In genomic region chr13:98015981-98016922, GRCm38 (mm10) we compare ENCODE assay signal across 8 mouse cellular contexts.
DNase-seq lines count a peak whose midpoint lies in the region; ATAC-seq lines count a peak whose summit lies in the region.

No protein-coding gene starts in this region.

- H3K9ac ChIP-seq in forebrain, embryonic 11.5 days (ENCODE audit: low read length), result peak overlapping the region; percentile 58
- peak overlapping the region; percentile 67 for H3K9ac ChIP-seq in kidney, embryonic 16.5 days (replicated peaks; ENCODE audit: low read length)

- no peaks in the 10 kb centered on the region for H3K36me3 ChIP-seq in forebrain, embryonic 11.5 days (ENCODE audit: control insufficient read depth, insufficient read depth, low read length)
- no peaks in the 10 kb centered on the region for H3K36me3 ChIP-seq in kidney, embryonic 16.5 days (ENCODE audit: insufficient read depth, low read length)
- H3K36me3 ChIP-seq in midbrain, embryonic 10.5 days, result no peaks in the 10 kb centered on the region

- H3K27me3 ChIP-seq in forebrain, embryonic 11.5 days (ENCODE audit: control insufficient read depth, insufficient read depth, low read length), result peaks cover 6% of the 10 kb centered on the region; the same call in 1 of the 2 replicates
- no peaks in the 10 kb centered on the region for H3K27me3 ChIP-seq in kidney, embryonic 16.5 days (ENCODE audit: insufficient read depth, low read length)
- peaks cover 39% of the 10 kb centered on the region for H3K27me3 ChIP-seq in midbrain, embryonic 10.5 days (ENCODE audit: low read depth, poor library complexity, severe bottlenecking)

- no peaks in the 10 kb centered on the region for H3K9me3 ChIP-seq in forebrain, embryonic 11.5 days (ENCODE audit: control insufficient read depth, low read length)
- H3K9me3 ChIP-seq in kidney, embryonic 16.5 days (ENCODE audit: low read length), result no peaks in the 10 kb centered on the region
- H3K9me3 ChIP-seq in midbrain, embryonic 10.5 days (replicated peaks), result no peaks in the 10 kb centered on the region

- peak overlapping the region; percentile 87 for H3K4me2 ChIP-seq in forebrain, embryonic 11.5 days (ENCODE audit: low read depth, low read length, severe bottlenecking)
- H3K4me2 ChIP-seq in kidney, embryonic 16.5 days (replicated peaks; ENCODE audit: low read depth, low read length), result peak overlapping the region; percentile 65

- DNase-seq in ovary, adult 18-20 months (ENCODE audit: low spot score), result peak; percentile 32
- no peak for DNase-seq in ovary, postnatal 14 days (ENCODE audit: low spot score)
- DNase-seq in forebrain, embryonic 11.5 days (ENCODE audit: low spot score), result peak; percentile 65
- DNase-seq in midbrain, embryonic 10.5 days (ENCODE audit: low spot score), result peak; percentile 42
- DNase-seq in thymus, postnatal 36 days, result no peak
- no peak for DNase-seq in adrenal gland, postnatal 4 days (ENCODE audit: low spot score in 2 of 2)

- no peak overlapping the region for H3K27ac ChIP-seq in forebrain, embryonic 11.5 days (ENCODE audit: low read depth, low read length)
- H3K27ac ChIP-seq in kidney, embryonic 16.5 days (ENCODE audit: low read length), result peak overlapping the region; percentile 95
- peak overlapping the region; percentile 64 for H3K27ac ChIP-seq in midbrain, embryonic 10.5 days (replicated peaks)

- 10% methylated on average over 33 of the region's 33 CpGs for WGBS in forebrain, embryonic 11.5 days
- 4% methylated on average over 33 of the region's 33 CpGs for WGBS in kidney, embryonic 16.5 days
- 6% methylated on average over 33 of the region's 33 CpGs for WGBS in midbrain, embryonic 10.5 days

- H3K4me1 ChIP-seq in forebrain, embryonic 11.5 days (replicated peaks; ENCODE audit: control insufficient read depth, insufficient read depth, low read length), result peaks cover 2% of the 10 kb centered on the region; the same call in 1 of the 2 replicates
- peaks cover 22% of the 10 kb centered on the region for H3K4me1 ChIP-seq in kidney, embryonic 16.5 days (ENCODE audit: insufficient read depth, low read length)
- H3K4me1 ChIP-seq in midbrain, embryonic 10.5 days, result peaks cover 21% of the 10 kb centered on the region

- peak; percentile 18 for ATAC-seq in forebrain, embryonic 11.5 days (replicated peaks; ENCODE audit: low FRiP score)
- peak; percentile 85 for ATAC-seq in kidney, embryonic 16.5 days (ENCODE audit: low FRiP score, low TSS enrichment)
- ATAC-seq in inflammation-experienced regulatory T-cells, adult 6 months, result no peak

- peak overlapping the region; percentile 38 for H3K4me3 ChIP-seq in forebrain, embryonic 11.5 days (ENCODE audit: low read depth, low read length)
- peak overlapping the region; percentile 51 for H3K4me3 ChIP-seq in kidney, embryonic 16.5 days (ENCODE audit: low read length)
- peak overlapping the region; percentile 53 for H3K4me3 ChIP-seq in midbrain, embryonic 10.5 days

Comparison
In these comparisons a context has a peak if more than half of its experiments do, and no peak if none do; other contexts are left out.
1. DNase-seq: peak in ovary, adult 18-20 months (single experiment), forebrain, embryonic 11.5 days (single experiment) and midbrain, embryonic 10.5 days (single experiment); none in ovary, postnatal 14 days (single experiment), thymus, postnatal 36 days (0 of 2) and adrenal gland, postnatal 4 days (0 of 2).
2. Peak in every context shown above with its lines, with median percentiles within 50 percentile points of each other: H3K4me3 ChIP-seq.